Mouse (Mus musculus) spleen, adult 2 months (tissue): ENCODE data around the gene Azi2. TPM values are rescaled to one million over a fixed set of nuclear protein-coding genes. Genes with fewer than 3 reads are reported as not detected.

Source experiments
- DNase-seq, 2 experiments: peaks; one replicate each; pipeline versions ENCODE4 v3.0.0 to v3.0.0-alpha.2; 2012 to 2021; ENCODE audit warnings: low spot score in 2 of 2, low read depth in 1 of 2
- H3K27ac ChIP-seq: fragments of 200-500 bp; 2 replicates; pipeline ENCODE4 v1.5.1; 2012; ENCODE audit warnings: low read length, inconsistent platforms; ENCODE audit not compliant: insufficient read depth
- H3K27me3 ChIP-seq: fragments of 200-500 bp; 2 replicates; pipeline ENCODE4 v1.6.1; 2012; ENCODE audit warnings: mild to moderate bottlenecking, moderate library complexity, low read length, inconsistent platforms; ENCODE audit not compliant: control insufficient read depth, insufficient read depth
- H3K36me3 ChIP-seq: fragments of 200-500 bp; 2 replicates; pipeline ENCODE4 v1.6.1; 2012; ENCODE audit warnings: mild to moderate bottlenecking, low read length, inconsistent platforms; ENCODE audit not compliant: control insufficient read depth, insufficient read depth
- H3K4me1 ChIP-seq: fragments of 200-500 bp; 2 replicates; pipeline ENCODE4 v1.6.1; 2011; ENCODE audit warnings: inconsistent platforms; ENCODE audit not compliant: control insufficient read depth, insufficient read depth, insufficient read length
- H3K4me3 ChIP-seq: fragments of 200-500 bp; 2 replicates; pipeline ENCODE4 v1.5.1; 2011; ENCODE audit warnings: mild to moderate bottlenecking, inconsistent platforms; ENCODE audit not compliant: insufficient read depth, insufficient read length; ENCODE audit errors: extremely low read depth
- CTCF ChIP-seq: fragments of 200-500 bp; IDR thresholded peaks from 2 replicates; pipeline ENCODE4 v1.5.1; 2011; ENCODE audit warnings: mild to moderate bottlenecking, inconsistent platforms; ENCODE audit not compliant: insufficient read depth, insufficient read length, insufficient replicate concordance; ENCODE audit errors: extremely low read depth
- POLR2A ChIP-seq: fragments of 200-500 bp; IDR thresholded peaks from 2 replicates; pipeline ENCODE4 v1.6.1; 2011; ENCODE audit warnings: low read depth, low read length, inconsistent platforms
- WGBS: fragments of 180-500 bp; shearing (Covaris S2); methylation state at CpG from one replicate; pipeline ENCODE4 v1.1.7; 2018; 5-methylcytosine and 5-hydroxymethylcytosine counted together
- polyA plus RNA-seq: library from polyadenylated mRNA; depleted of rRNA; stranded (reverse); fragments of >200 nt; gene quantifications from 2 replicates; pipeline ENCODE4 v1.2.3, GENCODE M21; 2012

The Azi2 gene
- polyA plus RNA-seq, 1 experiment: 12.8 TPM

- Histone ChIP-seq H3K36me3 (no peaks in the 10 kb centered on the region), H3K27me3 (no peaks in the 10 kb centered on the region; the same call in 1 of the 2 replicates), H3K4me1 (peaks cover 3% of the 10 kb centered on the region; the same call in 1 of the 2 replicates), H3K4me3 (peak overlapping the region; percentile 36; the same call in 1 of the 2 replicates), H3K27ac (no peak overlapping the region)
- no peak for TF ChIP-seq POLR2A
- no peak for TF ChIP-seq CTCF
- 3% methylated on average over 22 of the region's 22 CpGs for WGBS
- DNase-seq: no peak
Measured at GRCm38 (mm10) chr9:118082575-118083431, 42.5 kb downstream of the Azi2 start.

- TF ChIP-seq CTCF: no peak
- TF ChIP-seq POLR2A: no peak
- DNase-seq: no peak
- 92% methylated on average over 4 of the region's 4 CpGs for WGBS
- H3K27me3 ChIP-seq: no peaks in the 10 kb centered on the region; the same call in 1 of the 2 replicates
- no peaks in the 10 kb centered on the region for H3K36me3 ChIP-seq
- no peak overlapping the region for H3K27ac ChIP-seq
- H3K4me3 ChIP-seq: no peak overlapping the region
- peaks cover 3% of the 10 kb centered on the region; the same call in 1 of the 2 replicates for H3K4me1 ChIP-seq
Measured at GRCm38 (mm10) chr9:118083834-118084233, 43.5 kb downstream of the Azi2 start.

GRCm38 (mm10) chr9:118099395-118099794 is 59.1 kb downstream of the Azi2 start:
- no peaks in the 10 kb centered on the region for H3K27me3 ChIP-seq
- no peak for DNase-seq
- no peak overlapping the region for H3K27ac ChIP-seq
- 46% methylated on average over 4 of the region's 4 CpGs for WGBS
- TF ChIP-seq POLR2A: no peak
- no peak for TF ChIP-seq CTCF
- H3K36me3 ChIP-seq: no peaks in the 10 kb centered on the region
- H3K4me3 ChIP-seq: no peak overlapping the region
- H3K4me1 ChIP-seq: no peaks in the 10 kb centered on the region

- Histone ChIP-seq H3K27ac (no peak overlapping the region), H3K4me1 (no peaks in the 10 kb centered on the region), H3K27me3 (no peaks in the 10 kb centered on the region), H3K36me3 (no peaks in the 10 kb centered on the region), H3K4me3 (no peak overlapping the region)
- 92% methylated on average over 2 of the region's 2 CpGs for WGBS
- TF ChIP-seq POLR2A (no peak), CTCF (no peak)
- DNase-seq: no peak
Measured at GRCm38 (mm10) chr9:118100484-118100883, 60.2 kb downstream of the Azi2 start.

- Histone ChIP-seq H3K4me1 (no peaks in the 10 kb centered on the region), H3K27ac (no peak overlapping the region)
- WGBS: 95% methylated on average over 2 of the region's 2 CpGs
Measured at GRCm38 (mm10) chr9:118101802-118102201, 61.5 kb downstream of the Azi2 start.

GRCm38 (mm10) chr9:118108527-118109011 is 68.3 kb downstream of the Azi2 start:
- no peak for DNase-seq
- H3K27me3 ChIP-seq: no peaks in the 10 kb centered on the region
- TF ChIP-seq POLR2A: no peak
- no peak for TF ChIP-seq CTCF
- H3K4me3 ChIP-seq: no peak overlapping the region
- H3K36me3 ChIP-seq: no peaks in the 10 kb centered on the region
- H3K4me1 ChIP-seq: 0 out of 2 replicates have a peak, but pooled peaks cover 3% of the 10 kb centered on the region
- H3K27ac ChIP-seq: no peak overlapping the region
- WGBS: 84% methylated on average over 4 of the region's 4 CpGs

More at GRCm38 (mm10) chr9:118101802-118102201, 61.5 kb downstream of the Azi2 start:
- Histone ChIP-seq H3K27me3 (no peaks in the 10 kb centered on the region), H3K36me3 (no peaks in the 10 kb centered on the region), H3K4me3 (no peak overlapping the region)
- TF ChIP-seq POLR2A: no peak
- no peak for DNase-seq
